Mouse (Mus musculus): Measurements from ENCODE around the gene Isy1. TPM values are rescaled to one million over a fixed set of nuclear protein-coding genes. Genes with fewer than 3 reads are reported as not detected.
A peak's percentile ranks its signal among the peaks of the same experiment; 100 is the strongest.

Isy1 gene
- 21.0 and 31.7 TPM in 2 replicates for polyA plus RNA-seq (2012; ENCODE audit: insufficient read depth, insufficient read length, missing spikeins)

- H3K4me3 ChIP-seq (ENCODE audit: insufficient read depth, low read depth, low read length): peak within 1 kb of the TSS; percentile 76
- H3K27ac ChIP-seq (replicated peaks; ENCODE audit: low read depth, low read length): peak within 1 kb of the TSS; percentile 96
- H3K4me1 ChIP-seq (ENCODE audit: control insufficient read depth, insufficient read depth, insufficient read length, low read length): no peaks in the 10 kb centered on the region; the same call in 1 of the 2 replicates
These were observed at the start of gene Isy1 for GRCm38 (mm10) chr6:87838551-87839197. TSS of gene Isy1 (minus strand) at chr6:87838798.

GRCm38 (mm10) chr6:87887594-87888233 is 49.1 kb upstream of the Isy1 start, which contains the start of gene Copg1:
TSS of gene Copg1 (plus strand) at chr6:87887814.
- Histone ChIP-seq H3K27ac (replicated peaks; ENCODE audit: low read depth, low read length) (peak within 1 kb of the TSS; percentile 65), H3K4me1 (ENCODE audit: control insufficient read depth, insufficient read depth, insufficient read length, low read length) (peaks cover 5% of the 10 kb centered on the region; the same call in 1 of the 2 replicates), H3K4me3 (ENCODE audit: insufficient read depth, low read depth, low read length) (peak within 1 kb of the TSS; percentile 71)

DNA sequence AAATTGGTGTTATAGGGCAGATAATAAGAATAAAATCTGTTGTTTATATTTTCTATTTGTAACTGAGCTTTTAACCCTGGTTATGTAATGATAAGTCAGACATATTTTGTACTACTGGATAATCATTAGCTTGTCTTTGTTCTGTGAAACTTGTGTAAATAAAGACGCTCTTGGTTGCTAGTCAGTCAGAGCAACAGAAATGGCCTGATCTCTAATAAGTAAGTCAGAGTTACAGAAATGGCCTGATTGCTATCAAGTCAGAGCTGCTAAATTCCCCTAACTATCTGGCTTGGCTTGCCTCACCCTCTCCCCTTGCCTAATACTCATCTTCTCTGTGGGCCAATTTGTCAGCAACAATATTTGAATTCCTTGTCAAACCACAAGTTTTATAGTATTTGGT is 48.1 kb upstream of the Isy1 start:
- Histone ChIP-seq H3K27ac (replicated peaks; ENCODE audit: low read depth, low read length) (no peak overlapping the region), H3K4me3 (ENCODE audit: insufficient read depth, low read depth, low read length) (no peak overlapping the region), H3K4me1 (ENCODE audit: control insufficient read depth, insufficient read depth, insufficient read length, low read length) (peaks cover 5% of the 10 kb centered on the region; the same call in 1 of the 2 replicates)

DNA sequence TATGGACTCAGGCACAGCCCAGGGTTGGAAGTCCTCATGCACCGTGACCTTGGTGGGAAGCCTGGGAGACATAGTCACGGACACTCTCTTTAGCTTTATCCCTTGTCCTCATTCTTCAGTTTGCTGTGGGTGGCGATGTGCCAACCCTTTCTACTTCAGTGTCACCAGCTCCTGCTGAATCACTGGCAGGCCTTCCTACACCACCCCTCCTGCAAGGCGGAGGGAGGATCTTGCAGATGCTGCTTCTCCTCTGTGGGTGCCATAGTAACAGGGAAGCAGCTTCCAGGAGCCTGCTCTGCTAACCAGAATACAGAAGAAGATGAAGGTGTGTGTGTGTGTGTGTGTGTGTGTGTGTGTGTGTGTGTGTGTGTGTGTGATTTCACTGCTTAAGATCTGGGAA is 44.2 kb upstream of the Isy1 start:
- no peak overlapping the region for H3K4me3 ChIP-seq (ENCODE audit: insufficient read depth, low read depth, low read length)
- no peak overlapping the region for H3K27ac ChIP-seq (replicated peaks; ENCODE audit: low read depth, low read length)
- no peaks in the 10 kb centered on the region for H3K4me1 ChIP-seq (ENCODE audit: control insufficient read depth, insufficient read depth, insufficient read length, low read length)

GRCm38 (mm10) chr6:87882221-87882620 is 43.6 kb upstream of the Isy1 start:
- no peaks in the 10 kb centered on the region for H3K4me1 ChIP-seq (ENCODE audit: control insufficient read depth, insufficient read depth, insufficient read length, low read length)
- H3K4me3 ChIP-seq (ENCODE audit: insufficient read depth, low read depth, low read length): no peak overlapping the region
- no peak overlapping the region for H3K27ac ChIP-seq (replicated peaks; ENCODE audit: low read depth, low read length)

- H3K27ac ChIP-seq (replicated peaks; ENCODE audit: low read depth, low read length): no peak overlapping the region
These were observed 41.0 kb upstream of the Isy1 start for GRCm38 (mm10) chr6:87879628-87880027.

DNA sequence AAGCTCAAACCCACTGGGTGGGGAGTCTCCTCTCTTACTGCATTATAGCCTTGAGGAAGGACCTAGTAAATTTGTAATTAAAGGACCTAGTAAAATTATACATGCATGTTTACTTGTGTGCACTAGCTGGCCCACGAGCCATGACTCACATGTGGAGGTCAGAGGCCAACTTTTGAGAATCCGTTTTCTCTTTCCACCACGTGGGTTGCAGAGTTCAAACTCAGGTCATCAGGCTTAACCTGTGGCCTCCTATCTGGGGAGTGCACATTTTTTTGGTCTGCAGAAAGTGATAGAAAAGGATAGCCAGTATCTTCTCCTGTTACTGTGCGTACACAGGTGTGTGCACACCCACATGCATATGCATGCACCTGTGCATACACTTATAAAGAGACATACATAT is 40.4 kb upstream of the Isy1 start:
- Histone ChIP-seq H3K4me1 (ENCODE audit: control insufficient read depth, insufficient read depth, insufficient read length, low read length) (peaks cover 11% of the 10 kb centered on the region; the same call in 1 of the 2 replicates), H3K27ac (replicated peaks; ENCODE audit: low read depth, low read length) (no peak overlapping the region), H3K4me3 (ENCODE audit: insufficient read depth, low read depth, low read length) (no peak overlapping the region)

More at GRCm38 (mm10) chr6:87879628-87880027, 41.0 kb upstream of the Isy1 start:
- peaks cover 11% of the 10 kb centered on the region; the same call in 1 of the 2 replicates for H3K4me1 ChIP-seq (ENCODE audit: control insufficient read depth, insufficient read depth, insufficient read length, low read length)
- H3K4me3 ChIP-seq (ENCODE audit: insufficient read depth, low read depth, low read length): no peak overlapping the region

DNA sequence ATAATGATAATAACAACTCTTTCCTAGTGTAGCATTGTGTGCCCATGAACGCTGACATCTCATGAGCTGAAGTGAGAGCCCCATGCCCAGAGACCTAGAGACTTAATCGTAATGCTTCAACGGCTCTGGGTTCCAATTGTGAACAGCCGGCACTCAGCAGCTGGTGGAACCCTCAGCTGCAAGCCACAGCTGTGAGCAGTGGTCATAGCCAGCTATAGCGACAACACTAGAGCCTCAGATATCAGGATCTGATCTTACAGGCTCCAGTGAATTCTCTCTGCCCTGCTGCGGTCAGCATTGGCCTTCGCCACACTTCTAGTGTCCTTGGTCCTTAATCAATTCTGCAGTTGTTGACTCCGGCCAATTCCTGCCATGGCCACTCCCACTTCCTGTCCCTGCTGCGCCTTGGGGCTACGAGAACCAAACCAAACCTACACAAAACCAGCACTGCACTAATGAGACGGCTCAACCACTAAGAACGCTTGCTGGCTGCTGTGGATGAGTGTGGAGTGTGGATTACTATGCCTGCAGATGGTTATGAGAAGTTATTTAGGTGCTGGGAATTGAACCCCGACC is 37.6 kb upstream of the Isy1 start:
- Histone ChIP-seq H3K4me3 (ENCODE audit: insufficient read depth, low read depth, low read length) (peak overlapping the region; percentile 25; the same call in 1 of the 2 replicates), H3K27ac (replicated peaks; ENCODE audit: low read depth, low read length) (peak overlapping the region; percentile 93)

DNA sequence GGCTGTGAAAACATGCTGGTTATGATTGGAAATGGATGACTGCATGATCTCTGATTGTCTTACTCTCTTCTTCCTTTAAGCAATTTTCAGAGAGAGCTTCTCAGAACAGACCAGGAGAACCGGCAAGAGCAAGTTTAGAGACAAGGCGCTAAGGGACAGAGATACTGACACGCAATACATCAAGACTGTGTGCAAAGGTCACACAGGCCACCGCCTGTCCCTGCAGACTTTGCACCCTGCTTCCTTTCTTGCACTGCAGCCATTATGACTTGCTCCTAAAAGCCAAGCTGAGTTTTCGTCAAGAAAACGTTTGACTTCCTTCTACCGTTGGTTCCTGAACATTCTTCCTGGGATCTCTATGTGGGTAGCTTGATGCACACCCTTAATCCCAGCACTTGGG is 37.0 kb upstream of the Isy1 start:
- Histone ChIP-seq H3K27ac (replicated peaks; ENCODE audit: low read depth, low read length) (peak overlapping the region; percentile 93), H3K4me1 (ENCODE audit: control insufficient read depth, insufficient read depth, insufficient read length, low read length) (peaks cover 11% of the 10 kb centered on the region; the same call in 1 of the 2 replicates), H3K4me3 (ENCODE audit: insufficient read depth, low read depth, low read length) (no peak overlapping the region)

More for the DNA sequence above, 37.6 kb upstream of the Isy1 start:
- H3K4me1 ChIP-seq (ENCODE audit: control insufficient read depth, insufficient read depth, insufficient read length, low read length): peaks cover 11% of the 10 kb centered on the region; the same call in 1 of the 2 replicates

GRCm38 (mm10) chr6:87875083-87875482 is 36.5 kb upstream of the Isy1 start:
- Histone ChIP-seq H3K27ac (replicated peaks; ENCODE audit: low read depth, low read length) (peak overlapping the region; percentile 93), H3K4me3 (ENCODE audit: insufficient read depth, low read depth, low read length) (no peak overlapping the region), H3K4me1 (ENCODE audit: control insufficient read depth, insufficient read depth, insufficient read length, low read length) (peaks cover 11% of the 10 kb centered on the region; the same call in 1 of the 2 replicates)

- H3K4me3 ChIP-seq (ENCODE audit: insufficient read depth, low read depth, low read length): no peak overlapping the region
- H3K4me1 ChIP-seq (ENCODE audit: control insufficient read depth, insufficient read depth, insufficient read length, low read length): peaks cover 11% of the 10 kb centered on the region; the same call in 1 of the 2 replicates
- no peak overlapping the region for H3K27ac ChIP-seq (replicated peaks; ENCODE audit: low read depth, low read length)
These were observed 35.4 kb upstream of the Isy1 start for GRCm38 (mm10) chr6:87873963-87874362.

GRCm38 (mm10) chr6:87873104-87873503 is 34.5 kb upstream of the Isy1 start:
- Histone ChIP-seq H3K4me3 (ENCODE audit: insufficient read depth, low read depth, low read length) (no peak overlapping the region), H3K27ac (replicated peaks; ENCODE audit: low read depth, low read length) (0 out of 2 replicates have a peak overlapping the region, but pooled peaks have one; percentile 13), H3K4me1 (ENCODE audit: control insufficient read depth, insufficient read depth, insufficient read length, low read length) (peaks cover 11% of the 10 kb centered on the region; the same call in 1 of the 2 replicates)

GRCm38 (mm10) chr6:87871240-87871639 is 32.6 kb upstream of the Isy1 start:
- H3K4me1 ChIP-seq (ENCODE audit: control insufficient read depth, insufficient read depth, insufficient read length, low read length): peaks cover 9% of the 10 kb centered on the region
- no peak overlapping the region for H3K27ac ChIP-seq (replicated peaks; ENCODE audit: low read depth, low read length)
- no peak overlapping the region for H3K4me3 ChIP-seq (ENCODE audit: insufficient read depth, low read depth, low read length)

DNA sequence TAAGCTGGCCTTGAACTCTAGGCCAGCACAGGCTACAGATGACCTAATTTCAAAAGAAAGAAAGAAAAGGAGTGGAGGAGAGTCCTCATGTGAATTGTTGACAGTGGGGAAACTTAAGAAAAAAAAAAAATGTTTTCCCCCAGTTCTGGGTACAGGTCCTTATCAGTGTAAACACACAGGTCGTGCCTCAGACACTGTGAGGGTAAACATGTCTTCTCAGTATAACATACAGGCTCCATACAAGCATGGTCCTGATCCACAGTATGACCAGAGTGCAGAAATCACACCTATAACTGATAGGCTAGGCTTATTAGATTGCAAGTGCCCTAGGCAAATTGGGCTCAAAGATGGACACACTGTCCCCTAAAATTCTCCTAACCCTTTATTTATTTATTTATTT is 31.8 kb upstream of the Isy1 start:
- no peak overlapping the region for H3K27ac ChIP-seq (replicated peaks; ENCODE audit: low read depth, low read length)
- no peak overlapping the region for H3K4me3 ChIP-seq (ENCODE audit: insufficient read depth, low read depth, low read length)
- peaks cover 2% of the 10 kb centered on the region; the same call in 1 of the 2 replicates for H3K4me1 ChIP-seq (ENCODE audit: control insufficient read depth, insufficient read depth, insufficient read length, low read length)

DNA sequence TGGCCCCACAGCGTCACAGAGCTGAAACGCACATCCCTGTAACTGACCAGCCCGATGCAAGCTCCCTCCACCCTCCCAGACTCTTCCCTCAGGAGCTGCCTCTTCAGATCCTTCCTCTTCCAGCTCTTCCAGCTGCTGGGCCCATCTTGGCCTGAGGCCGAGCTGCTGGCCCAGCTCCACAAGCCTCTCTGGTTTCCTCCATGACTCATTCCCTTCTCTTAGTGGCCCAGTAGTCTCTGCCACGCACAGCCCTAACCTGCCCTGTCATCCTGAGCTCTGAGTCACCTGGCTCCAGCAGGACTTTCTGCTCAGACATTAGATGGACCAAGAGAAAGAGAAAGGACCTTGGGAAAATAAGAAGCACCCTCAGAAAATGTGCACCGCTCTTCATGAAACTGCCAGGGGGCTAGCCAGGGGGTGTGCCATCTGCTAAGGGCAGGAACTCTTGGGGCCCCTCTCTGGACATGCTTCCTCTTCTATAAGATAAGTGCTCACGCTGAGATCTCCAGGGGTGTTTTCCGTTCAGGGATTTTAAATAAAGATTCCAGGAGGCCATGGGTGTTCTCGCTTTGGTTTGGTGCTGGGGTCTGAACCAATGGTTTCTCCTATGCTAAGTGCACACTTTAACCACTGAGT is 30.4 kb upstream of the Isy1 start:
- H3K4me3 ChIP-seq (ENCODE audit: insufficient read depth, low read depth, low read length): no peak overlapping the region
- H3K27ac ChIP-seq (replicated peaks; ENCODE audit: low read depth, low read length): no peak overlapping the region
- no peaks in the 10 kb centered on the region; the same call in 1 of the 2 replicates for H3K4me1 ChIP-seq (ENCODE audit: control insufficient read depth, insufficient read depth, insufficient read length, low read length)

All from brown adipose tissue, adult 24 weeks (tissue).